Mouse (Mus musculus) forebrain, embryonic 11.5 days (tissue): ENCODE results near the gene Rbbp5. TPM values are rescaled to one million over a fixed set of nuclear protein-coding genes. Genes with fewer than 3 reads are reported as not detected.
A peak's percentile ranks its signal among the peaks of the same experiment; 100 is the strongest.

ENCODE experiments used
- ATAC-seq: fragments of 200-750 bp; cut with Nextera tagmentation; replicated peaks from 2 replicates; pipeline ENCODE4 v1.8.0; 2017; ENCODE audit warnings: moderate TSS enrichment; ENCODE audit not compliant: low FRiP score
- DNase-seq: peaks from one replicate; pipeline ENCODE4 v3.0.0-alpha.2; 2017; ENCODE audit warnings: low spot score
- H3K27ac ChIP-seq: fragments of 300-500 bp; sonication (generic); 2 replicates; pipeline ENCODE4 v1.5.1; 2014; ENCODE audit warnings: low read depth, low read length
- H3K27me3 ChIP-seq: fragments of 300-500 bp; sonication (generic); 2 replicates; pipeline ENCODE4 v1.6.1; 2014; ENCODE audit warnings: mild to moderate bottlenecking, low read length, mixed read lengths; ENCODE audit not compliant: control insufficient read depth, insufficient read depth
- H3K36me3 ChIP-seq: fragments of 300-500 bp; sonication (generic); 2 replicates; pipeline ENCODE4 v1.6.1; 2014; ENCODE audit warnings: mild to moderate bottlenecking, low read length, moderate library complexity, mixed read lengths; ENCODE audit not compliant: control insufficient read depth, insufficient read depth
- H3K4me1 ChIP-seq: fragments of 300-500 bp; sonication (generic); replicated peaks from 2 replicates; pipeline ENCODE4 v1.6.1; 2014; ENCODE audit warnings: low read length, mixed read lengths; ENCODE audit not compliant: control insufficient read depth, insufficient read depth
- H3K4me2 ChIP-seq: fragments of 300-500 bp; sonication (generic); 2 replicates; pipeline ENCODE4 v1.6.1; 2014; ENCODE audit warnings: low read depth, mild to moderate bottlenecking, low read length, moderate library complexity, mixed read lengths; ENCODE audit not compliant: severe bottlenecking
- H3K4me3 ChIP-seq: fragments of 300-500 bp; sonication (generic); 2 replicates; pipeline ENCODE4 v1.5.1; 2014; ENCODE audit warnings: low read depth, low read length
- H3K9ac ChIP-seq: fragments of 300-500 bp; sonication (generic); 2 replicates; pipeline ENCODE4 v1.6.1; 2014; ENCODE audit warnings: low read length
- H3K9me3 ChIP-seq: fragments of 300-500 bp; sonication (generic); 2 replicates; pipeline ENCODE4 v1.6.1; 2016; ENCODE audit warnings: low read length, mixed read lengths; ENCODE audit not compliant: control insufficient read depth
- WGBS: fragments of 180-500 bp; shearing (Covaris S2); extraction: QIAGEN DNeasy Blood & Tissue Kit; methylation state at CpG from one replicate; pipeline ENCODE4 v1.1.7; 2014; 5-methylcytosine and 5-hydroxymethylcytosine counted together
- polyA plus RNA-seq: library from polyadenylated mRNA; unstranded; fragments of >200 nt; fragmentation: Nextera tagmentation; extraction: Ambion mirVana; gene quantifications from 2 replicates; pipeline ENCODE4 v1.2.1, GENCODE M21; 2014

Gene Rbbp5
- polyA plus RNA-seq, 1 experiment from 2014 or later, result 67.3 TPM

- Histone ChIP-seq H3K4me1 (peaks cover 2% of the 10 kb centered on the region; the same call in 1 of the 2 replicates), H3K4me3 (no peak overlapping the region), H3K9ac (no peak overlapping the region), H3K27me3 (peaks cover 6% of the 10 kb centered on the region; the same call in 1 of the 2 replicates), H3K4me2 (no peak overlapping the region), H3K36me3 (no peaks in the 10 kb centered on the region), H3K27ac (no peak overlapping the region), H3K9me3 (no peaks in the 10 kb centered on the region)
- no peak for DNase-seq
- ATAC-seq, result no peak
- 84% methylated on average over 3 of the region's 3 CpGs for WGBS
Measured at GRCm38 (mm10) chr1:132536416-132536815, 59.3 kb downstream of the Rbbp5 start.

GRCm38 (mm10) chr1:132537736-132538135 is 60.6 kb downstream of the Rbbp5 start:
- Histone ChIP-seq H3K27ac (no peak overlapping the region), H3K9ac (no peak overlapping the region), H3K4me2 (no peak overlapping the region), H3K27me3 (peaks cover 16% of the 10 kb centered on the region; the same call in 1 of the 2 replicates), H3K36me3 (no peaks in the 10 kb centered on the region), H3K4me1 (peaks cover 11% of the 10 kb centered on the region; the same call in 1 of the 2 replicates), H3K9me3 (no peaks in the 10 kb centered on the region), H3K4me3 (no peak overlapping the region)
- no peak for ATAC-seq
- 77% methylated on average over 5 of the region's 5 CpGs for WGBS
- no peak for DNase-seq

GRCm38 (mm10) chr1:132540701-132541100 is 63.5 kb downstream of the Rbbp5 start:
- H3K9ac ChIP-seq, result no peak overlapping the region
- no peak overlapping the region for H3K4me3 ChIP-seq
- 61% methylated on average over 7 of the region's 7 CpGs for WGBS
- H3K4me2 ChIP-seq, result peak overlapping the region; percentile 66; the same call in 1 of the 2 replicates
- H3K27ac ChIP-seq, result no peak overlapping the region
- no peaks in the 10 kb centered on the region for H3K9me3 ChIP-seq
- H3K27me3 ChIP-seq, result peaks cover 28% of the 10 kb centered on the region
- no peak for ATAC-seq
- no peaks in the 10 kb centered on the region for H3K36me3 ChIP-seq
- DNase-seq, result peak; percentile 46
- peaks cover 14% of the 10 kb centered on the region; the same call in 1 of the 2 replicates for H3K4me1 ChIP-seq

DNA sequence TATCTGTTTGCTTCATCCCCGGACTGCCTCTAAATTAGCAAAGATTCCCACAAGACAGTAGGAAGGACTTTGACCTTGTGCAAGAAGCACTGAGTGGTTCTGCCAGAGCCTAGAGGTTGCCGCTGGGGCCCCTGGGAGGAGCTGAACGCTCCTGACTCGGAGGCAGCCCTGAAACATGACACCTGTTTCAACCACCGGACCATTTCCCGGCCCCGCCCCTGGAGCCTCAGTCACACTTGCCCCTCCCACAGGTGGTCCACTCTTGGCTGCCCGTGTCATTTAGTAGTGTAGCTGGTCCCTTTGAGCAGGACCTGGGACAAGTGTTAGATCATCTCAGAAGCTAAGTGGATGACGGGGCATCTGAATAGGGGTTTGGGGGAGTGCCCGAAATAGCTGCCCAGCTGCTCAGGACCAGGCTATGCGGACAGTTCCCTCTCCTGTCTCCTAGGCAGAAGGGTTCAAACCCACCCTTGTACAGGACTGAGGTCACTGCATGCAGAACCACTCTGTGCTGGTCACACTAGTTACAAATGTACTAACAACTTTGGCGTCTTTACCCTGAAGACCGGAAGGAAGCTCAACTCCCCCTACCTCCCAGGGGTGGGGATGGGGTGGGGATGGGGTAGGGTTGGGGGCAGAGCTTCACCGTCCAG is 64.1 kb downstream of the Rbbp5 start:
- no peak overlapping the region for H3K9ac ChIP-seq
- peak overlapping the region; percentile 36 for H3K4me3 ChIP-seq
- peak overlapping the region; percentile 66; the same call in 1 of the 2 replicates for H3K4me2 ChIP-seq
- peak; percentile 67 for DNase-seq
- H3K9me3 ChIP-seq, result no peaks in the 10 kb centered on the region
- peaks cover 28% of the 10 kb centered on the region for H3K27me3 ChIP-seq
- peak; percentile 42 for ATAC-seq
- no peak overlapping the region for H3K27ac ChIP-seq
- peaks cover 14% of the 10 kb centered on the region; the same call in 1 of the 2 replicates for H3K4me1 ChIP-seq
- WGBS, result 3% methylated on average over 14 of the region's 14 CpGs
- no peaks in the 10 kb centered on the region for H3K36me3 ChIP-seq

- Histone ChIP-seq H3K27me3 (peaks cover 28% of the 10 kb centered on the region), H3K4me1 (peaks cover 14% of the 10 kb centered on the region; the same call in 1 of the 2 replicates), H3K27ac (0 out of 2 replicates have a peak overlapping the region, but pooled peaks have one; percentile 18), H3K36me3 (no peaks in the 10 kb centered on the region), H3K9ac (peak overlapping the region; percentile 39), H3K4me3 (peak overlapping the region; percentile 36), H3K9me3 (no peaks in the 10 kb centered on the region), H3K4me2 (peak overlapping the region; percentile 66)
- ATAC-seq, result 0 out of 2 replicates have a peak, but pooled peaks have one; percentile 19
- DNase-seq, result no peak
- WGBS, result 13% methylated on average over 5 of the region's 5 CpGs
Measured at GRCm38 (mm10) chr1:132541824-132542599, 64.8 kb downstream of the Rbbp5 start.

- Histone ChIP-seq H3K27me3 (peaks cover 28% of the 10 kb centered on the region), H3K4me2 (peak within 1 kb of the TSS; percentile 66), H3K4me1 (peaks cover 14% of the 10 kb centered on the region; the same call in 1 of the 2 replicates), H3K4me3 (peak within 1 kb of the TSS; percentile 36), H3K9me3 (no peaks in the 10 kb centered on the region), H3K27ac (0 out of 2 replicates have a peak within 1 kb of the TSS, but pooled peaks have one; percentile 18), H3K9ac (peak within 1 kb of the TSS; percentile 39), H3K36me3 (no peaks in the 10 kb centered on the region)
- 2% methylated on average over 30 of the region's 30 CpGs for WGBS
- ATAC-seq (peak; percentile 74), DNase-seq (peak; percentile 78)
Measured at GRCm38 (mm10) chr1:132542762-132543306, 65.7 kb downstream of the Rbbp5 start, which contains the start of gene Cntn2. Gene Cntn2 (minus strand): TSS chr1:132543256.

- H3K4me1 ChIP-seq, result peaks cover 14% of the 10 kb centered on the region; the same call in 1 of the 2 replicates
- no peaks in the 10 kb centered on the region for H3K36me3 ChIP-seq
- H3K4me3 ChIP-seq, result no peak overlapping the region
- ATAC-seq (no peak), DNase-seq (no peak)
- WGBS, result 71% methylated on average over 8 of the region's 8 CpGs
- peaks cover 28% of the 10 kb centered on the region for H3K27me3 ChIP-seq
- H3K4me2 ChIP-seq, result no peak overlapping the region
- H3K9ac ChIP-seq, result no peak overlapping the region
- H3K27ac ChIP-seq, result no peak overlapping the region
- H3K9me3 ChIP-seq, result no peaks in the 10 kb centered on the region
Measured at GRCm38 (mm10) chr1:132543789-132544188, 66.6 kb downstream of the Rbbp5 start.
